Mouse (Mus musculus): Measurements from ENCODE around the gene Synpo2l. TPM values are rescaled to one million over a fixed set of nuclear protein-coding genes. Genes with fewer than 3 reads are reported as not detected.

Gene Synpo2l
- polyA plus RNA-seq, 1 experiment from 2014 or later, result 0.26 TPM

- WGBS, result 79% methylated on average over 3 of the region's 3 CpGs
These were observed 32.2 kb upstream of the Synpo2l start for GRCm38 (mm10) chr14:20700362-20700761.

GRCm38 (mm10) chr14:20698515-20698914 is 30.4 kb upstream of the Synpo2l start:
- WGBS, result 87% methylated on average over 2 of the region's 2 CpGs
- Histone ChIP-seq H3K9ac (ENCODE audit: low read depth, low read length) (no peak overlapping the region), H3K4me2 (replicated peaks; ENCODE audit: low read depth, low read length) (0 out of 2 replicates have a peak overlapping the region, but pooled peaks have one; percentile 1), H3K4me3 (ENCODE audit: low read length) (no peak overlapping the region), H3K27me3 (ENCODE audit: control insufficient read depth, insufficient read depth, low read length) (no peaks in the 10 kb centered on the region), H3K4me1 (ENCODE audit: control insufficient read depth, insufficient read depth, low read length) (peaks cover 43% of the 10 kb centered on the region), H3K36me3 (ENCODE audit: control insufficient read depth, insufficient read depth, low read length) (peaks cover 19% of the 10 kb centered on the region), H3K27ac (ENCODE audit: low read depth, low read length) (no peak overlapping the region), H3K9me3 (ENCODE audit: control insufficient read depth, low read length) (no peaks in the 10 kb centered on the region)
- ATAC-seq (ENCODE audit: low FRiP score, low TSS enrichment), result no peak

More at GRCm38 (mm10) chr14:20700362-20700761, 32.2 kb upstream of the Synpo2l start:
- H3K27me3 ChIP-seq (ENCODE audit: control insufficient read depth, insufficient read depth, low read length), result no peaks in the 10 kb centered on the region
- H3K4me3 ChIP-seq (ENCODE audit: low read length), result no peak overlapping the region
- no peak overlapping the region for H3K27ac ChIP-seq (ENCODE audit: low read depth, low read length)
- no peak for ATAC-seq (ENCODE audit: low FRiP score, low TSS enrichment)
- no peak overlapping the region for H3K4me2 ChIP-seq (replicated peaks; ENCODE audit: low read depth, low read length)
- no peak overlapping the region for H3K9ac ChIP-seq (ENCODE audit: low read depth, low read length)
- H3K4me1 ChIP-seq (ENCODE audit: control insufficient read depth, insufficient read depth, low read length), result peaks cover 42% of the 10 kb centered on the region
- peaks cover 23% of the 10 kb centered on the region for H3K36me3 ChIP-seq (ENCODE audit: control insufficient read depth, insufficient read depth, low read length)
- H3K9me3 ChIP-seq (ENCODE audit: control insufficient read depth, low read length), result no peaks in the 10 kb centered on the region

- 21% methylated on average over 1 of the region's 1 CpGs for WGBS
- H3K4me3 ChIP-seq (ENCODE audit: low read length), result peak overlapping the region; percentile 86; the same call in 1 of the 2 replicates
- H3K9me3 ChIP-seq (ENCODE audit: control insufficient read depth, low read length), result no peaks in the 10 kb centered on the region
- H3K36me3 ChIP-seq (ENCODE audit: control insufficient read depth, insufficient read depth, low read length), result peaks cover 35% of the 10 kb centered on the region
- peak overlapping the region; percentile 14; the same call in 1 of the 2 replicates for H3K9ac ChIP-seq (ENCODE audit: low read depth, low read length)
- no peak for ATAC-seq (ENCODE audit: low FRiP score, low TSS enrichment)
- H3K27ac ChIP-seq (ENCODE audit: low read depth, low read length), result no peak overlapping the region
- H3K4me1 ChIP-seq (ENCODE audit: control insufficient read depth, insufficient read depth, low read length), result peaks cover 41% of the 10 kb centered on the region
- H3K4me2 ChIP-seq (replicated peaks; ENCODE audit: low read depth, low read length), result peak overlapping the region; percentile 80
- H3K27me3 ChIP-seq (ENCODE audit: control insufficient read depth, insufficient read depth, low read length), result no peaks in the 10 kb centered on the region
These were observed 28.8 kb upstream of the Synpo2l start for GRCm38 (mm10) chr14:20696986-20697385.

- Histone ChIP-seq H3K27ac (ENCODE audit: low read depth, low read length) (peak overlapping the region; percentile 98), H3K9me3 (ENCODE audit: control insufficient read depth, low read length) (no peaks in the 10 kb centered on the region), H3K9ac (ENCODE audit: low read depth, low read length) (peak overlapping the region; percentile 87), H3K27me3 (ENCODE audit: control insufficient read depth, insufficient read depth, low read length) (no peaks in the 10 kb centered on the region), H3K4me2 (replicated peaks; ENCODE audit: low read depth, low read length) (peak overlapping the region; percentile 80), H3K4me3 (ENCODE audit: low read length) (peak overlapping the region; percentile 86), H3K4me1 (ENCODE audit: control insufficient read depth, insufficient read depth, low read length) (peaks cover 31% of the 10 kb centered on the region), H3K36me3 (ENCODE audit: control insufficient read depth, insufficient read depth, low read length) (peaks cover 45% of the 10 kb centered on the region)
- ATAC-seq (ENCODE audit: low FRiP score, low TSS enrichment), result no peak
- 12% methylated on average over 27 of the region's 27 CpGs for WGBS
These were observed 27.8 kb upstream of the Synpo2l start for GRCm38 (mm10) chr14:20695761-20696520.

GRCm38 (mm10) chr14:20694884-20695760 is 27.0 kb upstream of the Synpo2l start, which contains the start of gene Fut11:
TSS of gene Fut11 (plus strand) at chr14:20694968.
- no peaks in the 10 kb centered on the region for H3K9me3 ChIP-seq (ENCODE audit: control insufficient read depth, low read length)
- H3K9ac ChIP-seq (ENCODE audit: low read depth, low read length), result peak within 1 kb of the TSS; percentile 87
- peak within 1 kb of the TSS; percentile 98 for H3K27ac ChIP-seq (ENCODE audit: low read depth, low read length)
- ATAC-seq (ENCODE audit: low FRiP score, low TSS enrichment), result peak; percentile 95
- WGBS, result under 1% methylated on average over 109 of the region's 111 CpGs
- peaks cover 31% of the 10 kb centered on the region for H3K4me1 ChIP-seq (ENCODE audit: control insufficient read depth, insufficient read depth, low read length)
- peaks cover 52% of the 10 kb centered on the region for H3K36me3 ChIP-seq (ENCODE audit: control insufficient read depth, insufficient read depth, low read length)
- H3K4me3 ChIP-seq (ENCODE audit: low read length), result peak within 1 kb of the TSS; percentile 86
- H3K4me2 ChIP-seq (replicated peaks; ENCODE audit: low read depth, low read length), result peak within 1 kb of the TSS; percentile 80
- H3K27me3 ChIP-seq (ENCODE audit: control insufficient read depth, insufficient read depth, low read length), result no peaks in the 10 kb centered on the region

GRCm38 (mm10) chr14:20694185-20694883 is 26.2 kb upstream of the Synpo2l start:
- WGBS, result 44% methylated on average over 13 of the region's 13 CpGs
- Histone ChIP-seq H3K27ac (ENCODE audit: low read depth, low read length) (peak overlapping the region; percentile 98), H3K9me3 (ENCODE audit: control insufficient read depth, low read length) (no peaks in the 10 kb centered on the region), H3K27me3 (ENCODE audit: control insufficient read depth, insufficient read depth, low read length) (no peaks in the 10 kb centered on the region), H3K4me1 (ENCODE audit: control insufficient read depth, insufficient read depth, low read length) (peaks cover 31% of the 10 kb centered on the region), H3K9ac (ENCODE audit: low read depth, low read length) (peak overlapping the region; percentile 87), H3K36me3 (ENCODE audit: control insufficient read depth, insufficient read depth, low read length) (peaks cover 60% of the 10 kb centered on the region), H3K4me3 (ENCODE audit: low read length) (peak overlapping the region; percentile 86), H3K4me2 (replicated peaks; ENCODE audit: low read depth, low read length) (peak overlapping the region; percentile 80)
- peak; percentile 37; the same call in 1 of the 2 replicates for ATAC-seq (ENCODE audit: low FRiP score, low TSS enrichment)

- no peaks in the 10 kb centered on the region for H3K27me3 ChIP-seq (ENCODE audit: control insufficient read depth, insufficient read depth, low read length)
- H3K9ac ChIP-seq (ENCODE audit: low read depth, low read length), result no peak overlapping the region
- H3K27ac ChIP-seq (ENCODE audit: low read depth, low read length), result no peak overlapping the region
- no peak overlapping the region for H3K4me2 ChIP-seq (replicated peaks; ENCODE audit: low read depth, low read length)
- H3K4me1 ChIP-seq (ENCODE audit: control insufficient read depth, insufficient read depth, low read length), result peaks cover 27% of the 10 kb centered on the region
- peaks cover 64% of the 10 kb centered on the region for H3K36me3 ChIP-seq (ENCODE audit: control insufficient read depth, insufficient read depth, low read length)
- no peaks in the 10 kb centered on the region for H3K9me3 ChIP-seq (ENCODE audit: control insufficient read depth, low read length)
- 87% methylated on average over 10 of the region's 10 CpGs for WGBS
- no peak for ATAC-seq (ENCODE audit: low FRiP score, low TSS enrichment)
- H3K4me3 ChIP-seq (ENCODE audit: low read length), result no peak overlapping the region
These were observed 25.5 kb upstream of the Synpo2l start for GRCm38 (mm10) chr14:20693589-20694101.

- 95% methylated on average over 6 of the region's 6 CpGs for WGBS
- Histone ChIP-seq H3K27me3 (ENCODE audit: control insufficient read depth, insufficient read depth, low read length) (no peaks in the 10 kb centered on the region), H3K4me1 (ENCODE audit: control insufficient read depth, insufficient read depth, low read length) (peaks cover 14% of the 10 kb centered on the region), H3K27ac (ENCODE audit: low read depth, low read length) (no peak overlapping the region), H3K9ac (ENCODE audit: low read depth, low read length) (no peak overlapping the region), H3K36me3 (ENCODE audit: control insufficient read depth, insufficient read depth, low read length) (peaks cover 75% of the 10 kb centered on the region), H3K4me2 (replicated peaks; ENCODE audit: low read depth, low read length) (no peak overlapping the region), H3K9me3 (ENCODE audit: control insufficient read depth, low read length) (no peaks in the 10 kb centered on the region), H3K4me3 (ENCODE audit: low read length) (no peak overlapping the region)
- no peak for ATAC-seq (ENCODE audit: low FRiP score, low TSS enrichment)
These were observed 23.6 kb upstream of the Synpo2l start for GRCm38 (mm10) chr14:20691772-20692171.
